Mouse (Mus musculus): ENCODE measurements around the gene Tpp2. TPM values are rescaled to one million over a fixed set of nuclear protein-coding genes. Genes with fewer than 3 reads are reported as not detected.
"Not testable (repeated sequence)": the region's sequence is repeated elsewhere in the genome, so short reads cannot be mapped to it uniquely, and the experiment has no call there.

Gene Tpp2
- total RNA-seq (2021): 49.8 and 53.3 TPM in 2 replicates
- long read RNA-seq, experiment 1, full-length matches to known transcripts: 25 of 36 reads
- long read RNA-seq, experiment 1, partial matches to known transcripts: 5 of 36 reads
- long read RNA-seq, experiment 1, other reads (novel, unspliced or antisense): 6 of 36 reads
- long read RNA-seq, experiment 2, full-length matches to known transcripts: 21 of 24 reads
- long read RNA-seq, experiment 2, partial matches to known transcripts: 0 of 24 reads
- long read RNA-seq, experiment 2, other reads (novel, unspliced or antisense): 3 of 24 reads

- DNase-seq: peak; percentile 98
These were observed at the start of gene Tpp2 for GRCm38 (mm10) chr1:43933488-43934415. Tpp2 (plus strand) TSS chr1:43933647.

- DNase-seq: not testable (repeated sequence)
These were observed 45.1 kb upstream of the Tpp2 start for GRCm38 (mm10) chr1:43888358-43888757.

- no peak for DNase-seq
These were observed 37.7 kb upstream of the Tpp2 start for GRCm38 (mm10) chr1:43895742-43896141.

- DNase-seq: no peak
These were observed 36.3 kb upstream of the Tpp2 start for GRCm38 (mm10) chr1:43897131-43897530.

- no peak for DNase-seq
These were observed 35.5 kb upstream of the Tpp2 start for GRCm38 (mm10) chr1:43897987-43898386.

- peak; percentile 86 for DNase-seq
These were observed 34.3 kb upstream of the Tpp2 start for GRCm38 (mm10) chr1:43898991-43899714.

- no peak for DNase-seq
These were observed 31.0 kb upstream of the Tpp2 start for GRCm38 (mm10) chr1:43902417-43902816.

- DNase-seq: no peak
These were observed 30.6 kb upstream of the Tpp2 start for GRCm38 (mm10) chr1:43902855-43903254.

- DNase-seq: no peak
These were observed 18.0 kb upstream of the Tpp2 start for GRCm38 (mm10) chr1:43915428-43915827.

GRCm38 (mm10) chr1:43916854-43917253 is 16.6 kb upstream of the Tpp2 start:
- no peak for DNase-seq

GRCm38 (mm10) chr1:43934416-43934810 is 966 bp downstream of the Tpp2 start:
- DNase-seq: no peak

GRCm38 (mm10) chr1:43939310-43939709 is 5.9 kb downstream of the Tpp2 start:
- no peak for DNase-seq

GRCm38 (mm10) chr1:43941476-43942217 is 8.2 kb downstream of the Tpp2 start:
- no peak for DNase-seq

- DNase-seq: no peak
These were observed 9.4 kb downstream of the Tpp2 start for GRCm38 (mm10) chr1:43942814-43943213.

- peak; percentile 13 for DNase-seq
These were observed 20.2 kb downstream of the Tpp2 start for GRCm38 (mm10) chr1:43953679-43954078.

- DNase-seq: no peak
These were observed 30.9 kb downstream of the Tpp2 start for GRCm38 (mm10) chr1:43964381-43964780.

- peak; percentile 6 for DNase-seq
These were observed 33.3 kb downstream of the Tpp2 start for GRCm38 (mm10) chr1:43966756-43967155.

- DNase-seq: peak; percentile 18
These were observed 35.9 kb downstream of the Tpp2 start for GRCm38 (mm10) chr1:43969361-43969760.

- DNase-seq: no peak
These were observed 37.6 kb downstream of the Tpp2 start for GRCm38 (mm10) chr1:43971089-43971488.

GRCm38 (mm10) chr1:43996914-43997589 is 63.6 kb downstream of the Tpp2 start:
- no peak for DNase-seq

- DNase-seq: no peak
These were observed 71.1 kb downstream of the Tpp2 start for GRCm38 (mm10) chr1:44004513-44004912.

Measured in adrenal gland, postnatal 14 days (tissue).